Mouse (Mus musculus): Measurements from ENCODE around the gene Meis1.

The Meis1 gene

DNA sequence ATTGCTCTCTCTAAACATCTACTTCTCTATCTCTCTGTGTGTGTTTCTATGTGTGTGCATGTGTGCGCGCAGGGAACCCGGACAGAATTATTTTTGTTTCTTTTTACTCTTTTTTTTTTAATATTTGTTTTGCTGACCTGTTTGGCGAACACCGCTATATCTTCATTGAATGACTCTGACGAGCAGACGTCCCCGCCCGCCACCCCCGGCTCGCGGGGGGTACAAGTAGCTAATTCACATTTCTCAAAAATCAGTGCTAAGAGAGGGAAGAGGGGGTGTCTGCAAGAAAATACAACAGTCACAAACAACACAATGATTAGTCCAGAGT is 4.7 kb downstream of the Meis1 start:
- DNase-seq: no peak

DNA sequence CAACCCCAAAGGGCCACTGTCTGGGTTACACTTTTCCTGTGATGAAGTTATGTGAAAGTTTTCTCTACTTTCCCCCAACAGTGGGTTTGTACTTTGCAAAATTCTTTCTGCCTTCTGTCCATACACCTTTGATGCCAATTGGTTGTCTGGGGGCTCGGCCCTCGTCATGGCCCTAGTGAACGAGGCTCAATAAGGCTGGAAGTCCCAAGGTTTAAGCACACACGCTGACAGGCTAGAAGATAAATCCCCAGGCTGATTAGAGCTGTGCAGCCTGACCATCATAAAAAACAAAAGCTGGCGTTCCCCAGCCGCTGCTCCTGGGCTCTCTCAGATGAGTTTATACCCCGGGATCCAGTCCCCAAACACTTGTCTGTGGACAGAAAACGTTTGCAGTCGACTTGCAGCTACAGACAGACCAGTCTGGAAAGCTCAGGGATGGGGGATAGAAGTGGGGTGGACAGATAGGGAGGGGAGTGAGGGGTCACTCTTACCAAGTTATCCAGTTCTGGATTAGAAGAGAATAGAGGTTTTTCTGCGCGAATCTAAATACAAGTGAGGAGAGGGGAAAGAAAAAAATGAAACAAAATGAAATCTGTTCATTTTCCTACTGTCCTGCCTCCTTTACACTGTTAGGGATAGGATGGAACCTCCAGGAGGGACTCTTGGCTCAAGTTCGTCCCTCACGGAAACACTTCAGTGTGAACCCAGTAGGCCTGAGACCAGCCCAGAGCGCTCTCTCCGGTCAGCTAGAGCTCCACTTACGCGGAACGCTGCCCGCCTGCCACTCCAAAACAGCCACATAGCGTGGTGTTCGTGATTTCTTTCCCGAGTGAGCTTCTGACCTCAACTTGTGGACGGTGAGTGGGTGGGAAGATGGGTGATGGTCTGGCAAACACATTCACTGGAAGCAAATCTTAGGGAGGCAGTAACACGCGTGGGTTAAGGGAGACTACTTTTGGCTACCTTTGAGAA is 5.4 kb downstream of the Meis1 start:
- no peak for DNase-seq

DNA sequence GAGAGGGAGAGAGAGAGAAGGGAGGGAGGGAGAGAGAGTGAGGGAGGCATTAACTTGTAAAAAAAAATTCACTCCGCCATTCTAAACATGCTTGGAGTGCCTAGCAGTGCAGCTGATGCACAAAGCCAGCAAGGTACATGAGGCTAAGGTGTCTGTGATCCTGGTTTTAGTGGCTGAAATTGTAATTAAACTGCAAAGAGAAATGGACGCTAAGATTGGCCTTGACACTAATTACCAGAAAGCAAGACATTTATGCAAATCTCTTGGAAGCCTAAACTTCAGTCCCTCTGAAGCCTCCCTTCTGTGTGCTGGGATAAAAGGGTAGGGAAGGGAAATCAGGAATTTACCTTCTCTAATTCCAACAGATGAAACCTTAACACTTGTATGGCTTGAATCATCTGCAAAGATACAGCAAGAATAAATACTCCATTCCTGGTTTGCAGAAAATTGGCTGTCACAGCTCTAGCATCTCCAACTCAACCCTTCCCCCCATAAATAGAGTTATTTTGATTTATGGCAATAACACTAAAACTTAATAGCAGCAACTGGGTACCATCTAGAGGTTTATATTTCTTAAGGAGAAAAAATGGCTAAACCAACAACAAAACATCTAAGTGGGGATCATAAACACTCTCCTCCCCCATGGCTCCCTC is 6.2 kb downstream of the Meis1 start:
- DNase-seq: no peak

DNA sequence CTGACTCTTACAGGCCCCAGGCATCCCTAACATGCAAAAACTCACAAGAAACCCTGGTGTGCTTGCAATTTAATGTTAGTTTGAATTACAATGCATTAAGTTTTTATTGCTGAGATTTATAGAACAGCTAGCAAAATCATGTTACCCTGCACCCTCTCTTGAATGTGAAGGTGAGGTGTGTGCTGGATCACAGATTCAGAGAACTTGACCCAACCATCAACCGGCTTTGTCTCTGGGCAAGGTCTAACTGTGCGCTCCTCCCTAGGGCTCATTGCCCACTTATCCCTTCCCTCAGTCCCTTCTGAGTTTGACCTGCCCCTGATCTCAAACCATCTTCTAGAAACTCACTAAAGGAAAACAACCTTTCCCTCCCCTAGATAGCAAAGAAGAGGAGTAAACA is 6.8 kb downstream of the Meis1 start:
- DNase-seq: no peak

DNA sequence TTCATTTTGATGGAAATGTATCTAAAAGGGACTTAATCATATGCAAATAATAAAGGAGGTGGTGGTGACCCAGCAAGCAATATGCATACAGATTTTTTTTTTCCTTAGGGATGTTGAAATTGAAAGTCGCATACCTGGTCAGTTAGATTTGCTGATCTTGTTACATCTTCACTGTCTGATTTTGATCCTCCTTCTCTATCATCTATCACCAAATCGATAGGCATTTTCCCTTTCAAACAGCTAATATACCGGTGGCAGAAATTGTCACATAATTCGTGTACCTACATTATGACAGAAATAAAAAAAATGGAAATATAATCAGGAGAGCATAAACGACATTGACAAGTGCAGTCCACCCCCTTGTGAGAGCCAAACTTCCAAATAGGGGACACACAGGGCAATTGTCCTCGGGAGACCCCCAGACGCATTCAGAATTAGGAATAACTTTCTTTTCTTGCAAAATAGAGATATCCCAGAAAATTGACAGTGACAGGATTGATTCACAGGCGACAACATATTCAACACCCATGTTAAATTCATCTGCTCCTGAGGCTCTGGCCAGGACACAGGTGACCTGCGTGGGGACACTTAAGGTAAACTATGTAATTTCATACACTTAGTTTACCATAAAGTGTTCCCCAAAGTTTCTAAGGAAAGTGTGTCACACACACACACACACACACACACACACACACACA is 7.5 kb downstream of the Meis1 start:
- no peak for DNase-seq

DNA sequence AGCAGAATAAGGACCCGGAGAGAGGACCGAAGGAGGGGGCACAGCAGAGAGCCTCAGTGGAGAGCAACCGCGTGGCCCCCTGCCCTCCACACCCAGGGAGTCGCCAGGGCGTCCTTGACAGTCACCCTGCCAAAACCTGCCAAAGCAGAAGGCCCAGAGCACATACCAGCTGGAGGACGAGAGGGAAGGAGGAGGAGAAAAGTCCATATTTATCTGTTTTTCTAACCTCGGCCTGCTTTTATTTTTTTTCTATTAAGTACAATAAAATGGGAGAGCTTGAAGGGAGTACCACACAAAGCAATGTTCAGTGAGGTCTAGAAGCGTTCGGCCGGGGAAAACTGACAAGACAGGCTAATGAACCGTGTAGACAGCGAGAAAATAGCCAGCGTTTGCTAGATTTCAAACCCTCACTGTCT is 8.4 kb downstream of the Meis1 start:
- no peak for DNase-seq

DNA sequence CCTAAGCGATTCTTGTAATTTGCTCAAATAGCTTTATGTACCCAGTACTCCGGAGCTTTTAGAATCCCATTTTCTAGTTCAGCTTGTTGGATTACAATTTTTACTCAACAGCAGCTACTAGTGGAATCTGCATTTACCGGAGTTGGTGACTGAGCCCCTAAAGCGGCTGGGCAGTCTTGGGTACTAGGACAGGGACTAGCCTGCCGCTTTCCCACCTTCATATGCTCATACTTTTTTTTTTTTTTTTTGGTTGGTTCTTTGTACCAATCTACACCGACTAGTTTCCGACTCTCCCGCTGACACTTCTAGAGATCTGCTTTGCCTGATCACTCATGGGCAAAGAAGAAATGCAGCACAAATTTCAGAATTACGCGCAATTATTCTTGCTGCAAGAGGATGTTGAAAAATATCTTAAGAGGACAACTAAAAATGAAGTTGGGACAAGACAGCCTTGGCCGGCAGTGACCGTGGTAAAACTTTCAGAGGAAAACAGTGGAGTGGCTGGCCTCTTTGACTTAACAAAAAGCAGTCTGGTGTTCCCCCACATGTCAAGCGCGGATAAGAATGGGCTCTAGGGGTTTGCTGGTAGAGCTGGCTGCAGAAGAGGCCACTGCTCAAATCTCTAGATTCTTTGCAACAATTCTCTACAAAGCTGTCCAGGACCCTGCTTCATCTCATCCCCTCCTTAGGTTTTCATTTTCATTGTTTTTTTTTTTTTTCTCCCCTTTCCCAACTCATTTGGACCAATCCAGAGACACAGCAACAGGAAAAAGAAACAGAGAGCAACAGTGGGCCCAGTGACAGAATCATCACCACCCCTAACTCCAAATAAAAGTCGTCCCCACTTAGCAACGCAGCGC is 9.0 kb downstream of the Meis1 start:
- no peak for DNase-seq

DNA sequence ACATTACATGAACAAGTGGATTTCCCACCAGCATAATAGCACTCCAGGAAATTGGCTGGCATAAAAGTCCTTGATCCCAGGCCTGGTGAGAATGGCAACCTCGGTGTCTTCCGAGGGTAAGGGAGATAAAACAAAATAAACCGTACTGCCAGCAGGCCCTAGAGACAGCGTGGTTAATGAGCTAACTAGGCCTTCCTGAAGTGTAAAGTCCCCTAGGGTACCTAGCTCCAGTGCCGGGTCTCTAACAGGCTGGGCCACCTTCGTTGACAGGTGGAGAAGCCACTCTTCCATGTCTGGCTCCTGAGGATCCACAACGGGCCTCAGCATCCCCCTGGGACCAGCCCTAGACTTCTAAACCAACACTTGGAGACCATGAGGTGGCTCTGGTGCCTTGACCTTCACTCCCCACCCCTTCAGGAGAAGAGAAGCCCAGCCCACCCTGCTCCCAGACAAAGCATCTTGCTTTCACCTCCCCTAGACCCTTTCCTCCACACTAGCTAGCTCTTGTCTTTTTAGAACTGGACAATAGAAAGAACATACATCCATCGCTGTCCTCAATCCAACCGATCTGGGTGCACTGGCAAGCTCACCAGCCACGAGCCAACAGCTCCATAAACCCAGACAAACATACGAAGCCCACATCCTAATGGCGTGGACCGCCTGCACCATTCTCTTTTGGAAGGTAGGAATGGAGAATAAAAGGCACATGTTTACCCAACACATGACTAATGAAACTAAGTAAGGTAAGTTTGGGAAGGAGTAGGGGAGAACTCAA is 10.0 kb downstream of the Meis1 start:
- no peak for DNase-seq

DNA sequence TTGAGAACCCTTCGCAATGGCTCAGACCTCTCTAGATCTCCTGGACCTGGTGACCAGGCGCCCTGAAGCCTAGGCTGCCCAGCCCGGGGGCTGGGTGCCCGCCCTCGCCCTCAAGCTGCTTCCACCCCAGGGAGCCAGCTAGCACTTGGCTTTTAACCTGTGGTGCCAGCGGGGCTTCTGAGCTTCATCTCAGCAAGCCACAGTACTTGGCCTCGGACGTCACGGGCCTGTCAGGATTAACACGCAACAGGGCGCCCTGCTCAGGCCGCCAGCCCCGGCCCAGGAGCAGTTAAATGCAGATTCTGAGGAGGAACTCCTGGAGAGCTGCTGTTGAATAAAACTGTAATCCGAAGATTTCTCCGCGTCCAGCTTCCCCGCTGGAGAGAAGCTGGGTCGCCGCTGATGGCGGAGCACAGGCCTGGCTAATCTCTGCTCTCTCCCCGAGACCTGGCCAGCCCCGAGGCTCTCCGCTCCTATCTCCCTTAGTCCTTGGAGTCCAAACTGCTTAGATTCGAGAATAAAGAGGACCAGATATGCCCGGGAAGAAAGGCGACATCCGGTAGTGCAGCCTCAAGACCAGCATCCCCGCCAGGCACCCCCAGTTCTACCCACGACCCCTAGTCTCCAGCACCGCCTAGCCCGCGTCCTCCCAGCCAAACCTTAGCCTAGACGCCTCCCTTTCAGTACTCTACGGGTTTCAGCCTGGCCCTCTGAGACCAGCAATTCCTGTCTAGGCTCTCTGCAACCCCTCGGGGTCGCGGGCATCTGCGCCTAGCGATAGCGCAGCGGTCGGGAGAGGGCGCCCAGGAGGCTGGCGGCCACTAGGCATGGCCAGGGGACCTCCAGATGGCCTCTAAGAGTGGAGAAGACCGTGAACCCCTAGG is 11.0 kb downstream of the Meis1 start:
- no peak for DNase-seq

DNA sequence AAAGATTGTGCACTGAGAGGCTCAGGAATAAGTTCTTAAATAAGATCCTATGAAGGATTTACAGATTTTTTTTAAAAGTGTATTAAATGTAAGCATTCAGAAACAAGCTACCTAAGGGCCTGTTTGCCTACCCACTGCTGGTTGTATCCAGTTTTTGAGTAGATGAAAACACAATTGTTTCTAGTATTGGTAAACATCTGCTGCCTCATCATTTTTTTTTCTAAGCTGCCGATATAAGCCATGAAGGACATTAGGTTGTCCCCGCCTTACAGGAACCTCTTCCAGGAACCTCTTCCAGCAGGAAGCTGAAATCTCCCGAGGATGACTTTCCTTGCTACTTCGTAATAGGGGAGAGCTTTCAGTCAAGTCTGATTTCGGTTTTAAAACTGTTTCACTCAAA is 11.7 kb downstream of the Meis1 start:
- DNase-seq: no peak

DNA sequence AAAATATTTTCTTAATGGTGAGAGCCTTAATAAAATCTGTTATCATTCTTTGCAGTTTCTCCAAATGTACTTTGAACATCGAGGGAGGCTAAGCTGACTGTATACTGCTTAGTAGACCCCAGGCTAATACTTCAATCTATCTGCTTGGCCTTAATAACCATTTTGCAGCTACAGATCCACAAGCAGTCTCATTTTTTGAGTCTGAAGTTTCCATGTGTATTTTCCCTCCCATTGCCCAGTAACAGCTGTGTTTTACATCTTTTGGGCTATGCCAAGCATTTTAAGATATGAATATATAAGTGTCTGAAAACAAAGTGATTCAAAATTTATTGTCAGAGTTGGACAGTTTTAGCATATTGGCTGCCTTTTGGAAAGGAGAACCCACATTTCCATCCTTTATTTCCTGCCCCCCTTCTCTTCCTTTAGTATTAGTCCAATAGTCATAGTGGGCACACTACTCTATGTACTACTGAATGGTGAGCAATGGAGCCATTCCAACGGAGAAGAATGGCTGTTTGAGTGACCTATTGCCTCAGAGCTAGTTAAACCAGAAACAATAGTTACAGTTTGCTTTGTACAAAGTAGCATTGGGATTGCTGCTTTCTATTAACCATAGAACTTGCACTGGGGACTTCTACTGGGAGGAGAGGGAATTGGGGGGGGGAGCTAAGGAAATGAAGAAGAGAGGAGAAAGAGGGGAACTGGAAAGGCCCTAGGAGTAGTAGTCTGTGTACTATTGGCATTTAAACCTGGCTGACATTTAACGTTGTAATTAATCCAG is 12.7 kb downstream of the Meis1 start:
- no peak for DNase-seq

DNA sequence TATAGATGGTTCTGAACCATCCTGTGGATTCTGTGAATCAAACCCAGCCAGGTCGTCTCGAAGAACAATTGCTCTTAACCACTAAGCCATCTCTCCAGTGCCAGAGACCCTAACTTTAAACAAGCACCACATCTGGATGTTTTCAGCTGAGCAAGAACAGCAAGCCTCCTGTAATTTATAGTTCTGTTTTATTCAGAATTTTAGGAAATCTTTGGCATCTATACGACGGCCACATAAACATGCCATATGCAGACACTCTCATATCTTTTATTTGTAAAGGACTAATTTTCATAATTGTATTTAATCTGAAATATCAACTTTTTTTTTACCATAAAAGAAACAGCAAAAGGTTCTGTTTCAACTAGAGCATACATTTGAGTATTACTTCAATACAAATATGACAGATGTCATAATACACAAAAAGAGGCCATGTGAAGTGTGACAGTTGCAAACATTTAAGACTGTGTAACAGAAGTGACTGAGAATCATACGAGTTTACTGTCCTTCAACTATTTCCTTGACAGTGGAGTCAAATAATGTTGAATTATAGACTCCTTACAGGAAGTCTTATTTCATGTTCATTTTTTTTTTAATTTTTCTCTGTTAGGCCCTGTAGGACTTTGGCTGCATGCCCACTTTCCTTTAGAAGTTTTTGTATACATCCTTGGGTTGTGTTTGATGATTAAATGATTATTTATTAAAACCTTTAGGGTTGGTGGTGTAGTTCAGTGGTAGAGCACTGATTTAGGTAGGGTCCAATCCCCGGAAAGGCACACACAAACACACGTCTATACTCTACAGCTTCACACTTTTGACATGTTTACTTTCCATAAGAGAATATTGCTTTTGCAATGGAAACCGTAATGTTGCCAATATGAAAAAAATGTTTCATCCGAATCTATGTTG is 13.5 kb downstream of the Meis1 start:
- DNase-seq: no peak

DNA sequence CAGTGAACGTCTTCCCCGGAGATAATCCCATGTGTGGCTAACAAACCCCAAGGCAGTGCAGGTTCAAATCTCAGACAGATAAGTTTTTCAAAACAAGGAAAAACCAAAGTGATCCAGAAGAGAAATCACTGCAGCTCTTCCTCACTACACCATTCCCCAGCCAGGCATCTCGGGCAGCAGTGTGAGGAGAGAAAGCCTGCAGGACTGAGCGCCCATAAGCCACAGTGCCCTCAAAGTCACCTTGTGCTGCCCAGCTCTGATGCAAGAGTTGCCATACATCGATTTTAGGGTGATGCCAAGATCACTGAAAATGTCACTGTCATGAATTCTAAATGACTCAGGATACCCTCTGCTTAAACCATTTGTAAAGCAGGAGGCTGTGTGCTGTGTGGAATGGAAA is 15.7 kb downstream of the Meis1 start:
- DNase-seq: no peak

DNA sequence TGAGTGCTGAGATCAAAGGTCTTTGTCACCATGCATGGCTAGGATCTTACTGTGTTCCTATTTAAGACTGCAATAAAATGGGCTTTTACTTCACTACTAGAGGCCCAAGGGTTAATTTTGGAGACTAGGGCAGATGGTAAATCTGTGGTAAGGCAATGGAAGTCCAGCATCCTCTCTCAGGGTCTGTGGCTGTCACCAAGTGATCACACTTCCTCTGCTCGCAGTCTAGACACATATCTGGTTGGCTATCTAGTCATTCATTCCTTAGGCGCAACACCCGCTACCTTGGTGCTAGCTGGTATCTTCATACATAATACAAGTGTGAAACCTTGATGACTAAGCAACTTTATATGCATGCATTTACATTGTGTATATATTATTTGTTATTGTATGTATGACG is 22.0 kb downstream of the Meis1 start:
- DNase-seq: no peak

DNA sequence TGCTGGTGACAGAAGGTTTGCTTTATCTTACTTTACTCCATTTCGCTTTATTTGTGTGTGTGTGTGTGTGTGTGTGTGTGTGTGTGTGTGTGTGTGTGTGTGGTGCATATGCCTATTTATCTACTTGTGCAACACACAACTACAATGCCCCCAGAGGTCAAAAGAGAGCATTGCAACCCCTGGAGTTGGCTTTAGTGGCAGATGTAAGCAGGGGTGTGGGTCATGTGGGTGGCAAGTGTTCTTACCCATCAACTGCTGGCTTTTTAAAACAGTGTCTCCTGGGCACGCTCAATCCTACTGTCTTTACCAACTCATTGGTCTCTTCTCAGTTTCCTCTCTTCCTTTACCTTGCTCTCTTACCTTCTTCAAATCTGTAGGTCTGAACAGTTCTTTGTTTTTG is 22.5 kb downstream of the Meis1 start:
- peak in 1 of 2 experiments; percentile 23 for DNase-seq

DNA sequence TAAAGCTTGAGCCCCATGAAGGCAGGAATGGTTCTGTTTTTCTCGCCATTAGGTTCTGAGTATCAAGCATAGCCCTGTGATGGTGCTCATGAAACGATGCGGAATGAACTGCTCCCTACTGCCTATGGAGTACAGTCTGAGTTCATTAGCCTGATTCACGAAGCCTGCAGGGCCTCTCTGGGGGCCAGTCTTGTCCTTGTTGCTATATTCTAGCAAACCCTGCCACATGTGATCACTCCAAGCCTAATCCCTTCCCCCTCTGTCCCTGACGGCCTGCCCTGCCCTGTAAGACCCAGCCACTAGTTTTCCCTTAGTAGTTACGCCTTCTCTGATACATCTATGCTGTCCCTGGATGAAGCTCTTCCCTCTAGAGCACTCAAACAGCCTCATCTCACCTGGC is 26.0 kb downstream of the Meis1 start:
- DNase-seq: no peak

DNA sequence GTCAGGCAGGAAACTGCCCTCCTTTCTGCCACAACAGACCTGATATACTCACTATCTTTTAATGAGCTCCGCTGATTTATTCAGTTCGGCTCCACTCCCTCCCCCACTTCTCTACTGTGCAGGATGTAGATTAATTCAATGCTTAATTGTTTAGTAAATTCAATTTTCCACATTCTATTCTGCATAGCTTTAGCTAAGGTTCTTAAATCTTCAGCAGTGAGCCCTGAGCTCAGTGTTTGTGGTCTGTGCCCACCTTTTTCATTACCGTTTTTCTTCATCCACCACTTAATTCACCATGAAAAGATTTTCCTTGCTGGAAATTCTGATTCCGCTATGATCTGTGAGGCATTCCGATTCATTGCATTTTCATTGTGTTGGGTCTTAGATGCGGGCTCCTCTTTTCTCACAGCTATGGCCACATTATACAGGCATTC is 28.5 kb downstream of the Meis1 start:
- no peak for DNase-seq

DNA sequence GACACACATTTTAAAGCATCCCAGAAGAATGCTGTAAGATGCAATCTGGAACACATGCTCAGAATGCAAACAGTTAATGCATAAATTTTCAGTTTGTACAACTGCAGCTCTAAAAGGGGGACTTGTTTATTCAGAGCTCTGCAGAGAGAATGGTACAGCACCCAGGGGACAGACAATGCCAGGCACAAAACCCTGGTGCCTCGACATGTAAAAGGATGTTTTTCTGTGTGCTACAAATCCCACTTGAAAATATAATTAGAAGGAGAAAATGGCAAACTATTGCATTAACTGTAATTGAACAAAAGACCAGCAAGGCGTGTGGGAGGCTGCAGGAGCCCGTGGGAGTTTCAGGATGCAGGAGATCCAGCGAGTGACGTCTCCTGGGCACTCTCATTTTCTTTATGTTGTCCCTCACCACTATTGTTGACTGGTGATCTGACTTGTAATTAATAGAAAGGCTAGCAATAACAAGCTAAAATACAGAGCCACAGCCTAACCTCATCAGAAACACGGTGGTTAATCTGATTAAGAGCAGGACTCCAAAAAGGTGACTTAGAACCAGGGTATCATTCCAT is 29.0 kb downstream of the Meis1 start:
- no peak for DNase-seq
